Mouse (Mus musculus) intestine, embryonic 15.5 days (tissue): ENCODE measurements around the gene Bace2. TPM values are rescaled to one million over a fixed set of nuclear protein-coding genes. Genes with fewer than 3 reads are reported as not detected.

Experiments used
- ATAC-seq: fragments of 200-750 bp; cut with Nextera tagmentation; 2 replicates; pipeline ENCODE4 v1.8.0; 2017; ENCODE audit warnings: moderate TSS enrichment, moderate library complexity
- H3K27ac ChIP-seq: fragments of 300-500 bp; sonication (generic); 2 replicates; pipeline ENCODE4 v1.5.1; 2015; ENCODE audit warnings: mild to moderate bottlenecking, inconsistent platforms
- H3K27me3 ChIP-seq: fragments of 300-500 bp; sonication (generic); replicated peaks from 2 replicates; pipeline ENCODE4 v1.6.1; 2015; ENCODE audit warnings: inconsistent platforms
- H3K36me3 ChIP-seq: fragments of 300-500 bp; sonication (generic); 2 replicates; pipeline ENCODE4 v1.6.1; 2015; ENCODE audit warnings: inconsistent platforms
- H3K4me1 ChIP-seq: fragments of 300-500 bp; sonication (generic); replicated peaks from 2 replicates; pipeline ENCODE4 v1.6.1; 2015; ENCODE audit warnings: inconsistent platforms
- H3K4me2 ChIP-seq: fragments of 300-500 bp; sonication (generic); replicated peaks from 2 replicates; pipeline ENCODE4 v1.6.1; 2015; ENCODE audit warnings: mild to moderate bottlenecking, inconsistent platforms
- H3K4me3 ChIP-seq: fragments of 300-500 bp; sonication (generic); replicated peaks from 2 replicates; pipeline ENCODE4 v1.5.1; 2015; ENCODE audit warnings: inconsistent platforms
- H3K9ac ChIP-seq: fragments of 300-500 bp; sonication (generic); 2 replicates; pipeline ENCODE4 v1.6.1; 2015; ENCODE audit warnings: inconsistent platforms
- H3K9me3 ChIP-seq: fragments of 300-500 bp; sonication (generic); 2 replicates; pipeline ENCODE4 v1.6.1; 2016; ENCODE audit warnings: inconsistent platforms
- WGBS: fragments of 180-500 bp; shearing (Covaris S2); methylation state at CpG from one replicate; pipeline ENCODE4 v1.1.7; 2015; 5-methylcytosine and 5-hydroxymethylcytosine counted together
- polyA plus RNA-seq: library from polyadenylated mRNA; unstranded; fragments of >200 nt; fragmentation: Nextera tagmentation; extraction: Ambion mirVana; gene quantifications from 2 replicates; pipeline ENCODE4 v1.2.1, GENCODE M21; 2015

Bace2 gene
- polyA plus RNA-seq, result 13.4 and 13.6 TPM in 2 replicates

GRCm38 (mm10) chr16:97356499-97357187 lies at the start of gene Bace2:
Gene Bace2, plus strand, starts transcription at chr16:97356742.
- Histone ChIP-seq H3K36me3 (no peaks in the 10 kb centered on the region), H3K4me2 (peak within 1 kb of the TSS; percentile 98), H3K4me3 (peak within 1 kb of the TSS; percentile 49), H3K9ac (peak within 1 kb of the TSS; percentile 54), H3K27ac (0 out of 2 replicates have a peak within 1 kb of the TSS, but pooled peaks have one; percentile 17), H3K27me3 (peaks cover 10% of the 10 kb centered on the region), H3K9me3 (no peaks in the 10 kb centered on the region), H3K4me1 (peaks cover 16% of the 10 kb centered on the region)
- peak; percentile 88 for ATAC-seq
- under 1% methylated on average over 58 of the region's 58 CpGs for WGBS

- Histone ChIP-seq H3K4me3 (no peak overlapping the region), H3K27me3 (no peaks in the 10 kb centered on the region), H3K9ac (no peak overlapping the region), H3K9me3 (no peaks in the 10 kb centered on the region), H3K4me2 (no peak overlapping the region), H3K4me1 (0 out of 2 replicates have a peak, but pooled peaks cover 2% of the 10 kb centered on the region), H3K27ac (no peak overlapping the region), H3K36me3 (no peaks in the 10 kb centered on the region)
- ATAC-seq, result no peak
- 65% methylated on average over 4 of the region's 4 CpGs for WGBS
Measured at GRCm38 (mm10) chr16:97307594-97307993, 48.9 kb upstream of the Bace2 start.

GRCm38 (mm10) chr16:97309796-97310569 lies 46.6 kb upstream of the Bace2 start:
- ATAC-seq, result peak; percentile 51
- no peaks in the 10 kb centered on the region for H3K9me3 ChIP-seq
- H3K9ac ChIP-seq, result no peak overlapping the region
- no peak overlapping the region for H3K27ac ChIP-seq
- WGBS, result 62% methylated on average over 4 of the region's 4 CpGs
- 0 out of 2 replicates have a peak, but pooled peaks cover 2% of the 10 kb centered on the region for H3K4me1 ChIP-seq
- no peak overlapping the region for H3K4me3 ChIP-seq
- H3K36me3 ChIP-seq, result no peaks in the 10 kb centered on the region
- H3K4me2 ChIP-seq, result no peak overlapping the region
- no peaks in the 10 kb centered on the region for H3K27me3 ChIP-seq

- H3K9me3 ChIP-seq, result no peaks in the 10 kb centered on the region
- H3K4me2 ChIP-seq, result no peak overlapping the region
- H3K36me3 ChIP-seq, result no peaks in the 10 kb centered on the region
- no peak overlapping the region for H3K9ac ChIP-seq
- peak; percentile 81 for ATAC-seq
- WGBS, result 43% methylated on average over 1 of the region's 1 CpGs
- no peak overlapping the region for H3K4me3 ChIP-seq
- H3K27me3 ChIP-seq, result no peaks in the 10 kb centered on the region
- 0 out of 2 replicates have a peak, but pooled peaks cover 2% of the 10 kb centered on the region for H3K4me1 ChIP-seq
- H3K27ac ChIP-seq, result no peak overlapping the region
Measured at GRCm38 (mm10) chr16:97310570-97310846, 46.0 kb upstream of the Bace2 start.

- WGBS, result 30% methylated on average over 10 of the region's 10 CpGs
- peak; percentile 46 for ATAC-seq
- Histone ChIP-seq H3K9ac (no peak overlapping the region), H3K27ac (no peak overlapping the region), H3K9me3 (no peaks in the 10 kb centered on the region), H3K27me3 (no peaks in the 10 kb centered on the region), H3K36me3 (no peaks in the 10 kb centered on the region), H3K4me3 (no peak overlapping the region), H3K4me2 (no peak overlapping the region), H3K4me1 (0 out of 2 replicates have a peak, but pooled peaks cover 2% of the 10 kb centered on the region)
Measured at GRCm38 (mm10) chr16:97312960-97313686, 43.4 kb upstream of the Bace2 start.

GRCm38 (mm10) chr16:97321576-97321975 lies 35.0 kb upstream of the Bace2 start:
- H3K27me3 ChIP-seq, result no peaks in the 10 kb centered on the region
- H3K4me3 ChIP-seq, result no peak overlapping the region
- ATAC-seq, result no peak
- WGBS, result 77% methylated on average over 3 of the region's 3 CpGs
- no peak overlapping the region for H3K9ac ChIP-seq
- H3K4me2 ChIP-seq, result no peak overlapping the region
- no peaks in the 10 kb centered on the region for H3K36me3 ChIP-seq
- no peaks in the 10 kb centered on the region for H3K9me3 ChIP-seq
- H3K27ac ChIP-seq, result no peak overlapping the region
- H3K4me1 ChIP-seq, result no peaks in the 10 kb centered on the region

GRCm38 (mm10) chr16:97322604-97323003 lies 33.9 kb upstream of the Bace2 start:
- H3K4me2 ChIP-seq, result no peak overlapping the region
- H3K27ac ChIP-seq, result no peak overlapping the region
- H3K9ac ChIP-seq, result no peak overlapping the region
- no peaks in the 10 kb centered on the region for H3K4me1 ChIP-seq
- no peak overlapping the region for H3K4me3 ChIP-seq
- no peak for ATAC-seq
- H3K9me3 ChIP-seq, result no peaks in the 10 kb centered on the region
- H3K36me3 ChIP-seq, result no peaks in the 10 kb centered on the region
- no peaks in the 10 kb centered on the region for H3K27me3 ChIP-seq

- no peak overlapping the region for H3K4me3 ChIP-seq
- H3K9me3 ChIP-seq, result no peaks in the 10 kb centered on the region
- no peak overlapping the region for H3K4me2 ChIP-seq
- H3K36me3 ChIP-seq, result no peaks in the 10 kb centered on the region
- WGBS, result 40% methylated on average over 8 of the region's 8 CpGs
- H3K9ac ChIP-seq, result no peak overlapping the region
- H3K4me1 ChIP-seq, result no peaks in the 10 kb centered on the region
- ATAC-seq, result no peak
- no peak overlapping the region for H3K27ac ChIP-seq
- no peaks in the 10 kb centered on the region for H3K27me3 ChIP-seq
Measured at GRCm38 (mm10) chr16:97325975-97326374, 30.6 kb upstream of the Bace2 start.

GRCm38 (mm10) chr16:97328602-97329001 lies 27.9 kb upstream of the Bace2 start:
- H3K4me3 ChIP-seq, result no peak overlapping the region
- WGBS, result 78% methylated on average over 2 of the region's 2 CpGs
- no peak overlapping the region for H3K9ac ChIP-seq
- no peaks in the 10 kb centered on the region for H3K36me3 ChIP-seq
- H3K4me1 ChIP-seq, result no peaks in the 10 kb centered on the region
- no peak overlapping the region for H3K27ac ChIP-seq
- ATAC-seq, result no peak
- no peak overlapping the region for H3K4me2 ChIP-seq
- no peaks in the 10 kb centered on the region for H3K9me3 ChIP-seq
- H3K27me3 ChIP-seq, result no peaks in the 10 kb centered on the region

- no peak for ATAC-seq
- WGBS, result 42% methylated on average over 2 of the region's 2 CpGs
- H3K27ac ChIP-seq, result no peak overlapping the region
Measured at GRCm38 (mm10) chr16:97353013-97353412, 3.5 kb upstream of the Bace2 start.

GRCm38 (mm10) chr16:97354632-97355031 lies 1.9 kb upstream of the Bace2 start:
- no peak overlapping the region for H3K9ac ChIP-seq
- no peak overlapping the region for H3K27ac ChIP-seq
- H3K4me1 ChIP-seq, result peaks cover 16% of the 10 kb centered on the region
- H3K36me3 ChIP-seq, result no peaks in the 10 kb centered on the region
- H3K4me2 ChIP-seq, result no peak overlapping the region
- peaks cover 10% of the 10 kb centered on the region for H3K27me3 ChIP-seq
- no peak for ATAC-seq
- no peak overlapping the region for H3K4me3 ChIP-seq
- H3K9me3 ChIP-seq, result no peaks in the 10 kb centered on the region
- 66% methylated on average over 2 of the region's 2 CpGs for WGBS

More at GRCm38 (mm10) chr16:97353013-97353412, 3.5 kb upstream of the Bace2 start:
- no peak overlapping the region for H3K4me3 ChIP-seq
- no peaks in the 10 kb centered on the region for H3K36me3 ChIP-seq
- H3K4me1 ChIP-seq, result peaks cover 16% of the 10 kb centered on the region
- no peak overlapping the region for H3K4me2 ChIP-seq
- no peaks in the 10 kb centered on the region for H3K9me3 ChIP-seq
- H3K9ac ChIP-seq, result no peak overlapping the region
- peaks cover 10% of the 10 kb centered on the region for H3K27me3 ChIP-seq

GRCm38 (mm10) chr16:97357188-97357821 lies 763 bp downstream of the Bace2 start:
- WGBS, result 2% methylated on average over 25 of the region's 25 CpGs
- Histone ChIP-seq H3K27me3 (peaks cover 10% of the 10 kb centered on the region), H3K4me3 (peak overlapping the region; percentile 49), H3K4me1 (peaks cover 16% of the 10 kb centered on the region), H3K27ac (0 out of 2 replicates have a peak overlapping the region, but pooled peaks have one; percentile 17), H3K9ac (peak overlapping the region; percentile 54), H3K4me2 (peak overlapping the region; percentile 98), H3K36me3 (no peaks in the 10 kb centered on the region), H3K9me3 (no peaks in the 10 kb centered on the region)
- ATAC-seq, result peak; percentile 68
